Mouse (Mus musculus) megakaryocyte, embryonic 14.5 days (primary cell): Measurements from ENCODE around the gene Aldh16a1.

ENCODE experiments used
- FLI1 ChIP-seq: IDR thresholded peaks from 2 replicates; pipeline ENCODE4 v1.6.1; 2012; ENCODE audit warnings: low read length, inconsistent platforms, mixed read lengths
- GATA1 ChIP-seq: IDR thresholded peaks from 3 replicates; pipeline ENCODE4 v1.6.1; 2012; ENCODE audit warnings: mixed read lengths, low read length, inconsistent platforms, borderline replicate concordance

GRCm38 (mm10) chr7:45124224-45125143 is 29.9 kb downstream of the Aldh16a1 start, which contains the start of gene Rps11:
- TF ChIP-seq GATA1: 0 out of 3 replicates have a peak, but pooled peaks have one; percentile 27
- TF ChIP-seq FLI1: peak; percentile 95
